Mouse (Mus musculus) heart, adult 2 months (tissue): ENCODE data around the gene Gphn.
A peak's percentile ranks its signal among the peaks of the same experiment; 100 is the strongest.

Experiments
- CTCF ChIP-seq: fragments of 200-600 bp; IDR thresholded peaks from 2 replicates; pipeline ENCODE4 v1.8.1; 2022; ENCODE audit warnings: antibody characterized with exemption, mild to moderate bottlenecking, moderate library complexity
- EP300 ChIP-seq: fragments of 200-500 bp; IDR thresholded peaks from 2 replicates; pipeline ENCODE4 v1.6.1; 2011; ENCODE audit warnings: low read depth, low read length, control low read depth; ENCODE audit not compliant: insufficient read depth
- POLR2A ChIP-seq: fragments of 200-500 bp; IDR thresholded peaks from 2 replicates; pipeline ENCODE4 v1.6.1; 2011; ENCODE audit warnings: mild to moderate bottlenecking, low read depth, low read length, control low read depth; ENCODE audit not compliant: insufficient read depth

- peak; percentile 6; the same call in 1 of the 2 replicates for TF ChIP-seq POLR2A
- TF ChIP-seq CTCF = no peak
- TF ChIP-seq EP300 = no peak
Observed at GRCm38 (mm10) chr12:78226519-78226875, 318 bp downstream of the Gphn start.
